Mouse (Mus musculus): Measurements from ENCODE around the gene Heatr4.
A peak's percentile ranks its signal among the peaks of the same experiment; 100 is the strongest.

GRCm38 (mm10) chr12:83949043-83949442 lies 35.6 kb downstream of the Heatr4 start:
- TF ChIP-seq TAL1 (IDR thresholded peaks at IDR 0.05; ENCODE audit: low read length): no peak
- TF ChIP-seq GATA1 (IDR thresholded peaks at IDR 0.05; ENCODE audit: low read length): peak; percentile 55

All from erythroblast, embryonic 14.5 days (primary cell).